Mouse (Mus musculus) cerebellum, adult 2 months (tissue): Measurements from ENCODE around the gene Retreg1.

Source experiments
- CTCF ChIP-seq: fragments of 200-500 bp; IDR thresholded peaks from 2 replicates; pipeline ENCODE4 v1.5.1; 2011; ENCODE audit warnings: low read depth, mild to moderate bottlenecking, control low read depth, low read length, moderate library complexity, borderline replicate concordance; ENCODE audit not compliant: insufficient read depth
- POLR2A ChIP-seq: fragments of 200-500 bp; IDR thresholded peaks from 2 replicates; pipeline ENCODE4 v1.6.1; 2011; ENCODE audit warnings: low read length, control low read depth, borderline replicate concordance; ENCODE audit not compliant: insufficient read depth

GRCm38 (mm10) chr15:25821981-25822380, 21.0 kb upstream of the Retreg1 start:
- TF ChIP-seq CTCF (no peak), POLR2A (no peak)
